Mouse (Mus musculus) central nervous system, embryonic 11.5 days (tissue): ENCODE measurements around the gene Havcr1. TPM values are rescaled to one million over a fixed set of nuclear protein-coding genes. Genes with fewer than 3 reads are reported as not detected.

Source experiments
- polyA plus RNA-seq: library from polyadenylated mRNA; depleted of rRNA; stranded (reverse); fragments of >200 nt; gene quantifications from 2 replicates; pipeline ENCODE4 v1.2.3, GENCODE M21; 2012; rRNA removed

Havcr1 gene
- 0.04 and 0.21 TPM in 2 replicates for polyA plus RNA-seq

GRCm38 (mm10) chr11:46735076-46735475, at the start of gene Havcr1:
Havcr1 (plus strand) TSS chr11:46735080.

GRCm38 (mm10) chr11:46706664-46707356, 28.1 kb upstream of the Havcr1 start, which contains the start of gene Timd2:
Timd2 (minus strand) TSS chr11:46707061.

GRCm38 (mm10) chr11:46810511-46810910, 75.6 kb downstream of the Havcr1 start, which contains the start of gene Timd4:
Timd4 (plus strand) TSS chr11:46810800.

Other genes with a start within 250 kb of the Havcr1 start
- not detected in 2 replicates for gene Gm12169, start 210.9 kb upstream of the Havcr1 start, polyA plus RNA-seq
- 0.02 and 0.04 TPM in 2 replicates for gene BC053393, start 163.5 kb upstream of the Havcr1 start, polyA plus RNA-seq
- gene Dppa1, start 105.8 kb upstream of the Havcr1 start, polyA plus RNA-seq = not detected in 2 replicates
- 0.29 and 0.76 TPM in 2 replicates for gene Timd2, start 28.0 kb upstream of the Havcr1 start, polyA plus RNA-seq
- 0.25 and 0.40 TPM in 2 replicates for gene Timd4, start 75.7 kb downstream of the Havcr1 start, polyA plus RNA-seq